Mouse (Mus musculus) C2C12 (cell line): ENCODE results near the gene Gm10282.

ENCODE experiments used
- CEBPB ChIP-seq: IDR thresholded peaks from one replicate; pipeline ENCODE4 v1.6.1; 2011; ENCODE audit warnings: low read depth, mild to moderate bottlenecking, control low read depth, moderate library complexity
- CTCF ChIP-seq: IDR thresholded peaks from one replicate; pipeline ENCODE4 v1.5.1; 2011; ENCODE audit not compliant: control insufficient read depth, insufficient read depth, insufficient read length
- FOSL1 ChIP-seq: IDR thresholded peaks from one replicate; pipeline ENCODE4 v1.8.0; 2011; ENCODE audit warnings: mild to moderate bottlenecking, low read length; ENCODE audit not compliant: poor library complexity, insufficient read depth, severe bottlenecking
- MAX ChIP-seq: IDR thresholded peaks from one replicate; pipeline ENCODE4 v1.6.1; 2011; ENCODE audit warnings: mild to moderate bottlenecking, control low read depth
- MYOD1 ChIP-seq: IDR thresholded peaks from one replicate; pipeline ENCODE4 v1.6.1; 2011; ENCODE audit warnings: low read depth; ENCODE audit not compliant: control insufficient read depth, insufficient read length
- MYOG ChIP-seq: IDR thresholded peaks from one replicate; pipeline ENCODE4 v1.6.1; 2011; ENCODE audit not compliant: control insufficient read depth, insufficient read length; ENCODE audit errors: extremely low read depth
- USF1 ChIP-seq: IDR thresholded peaks from one replicate; pipeline ENCODE4 v1.6.1; 2011; ENCODE audit warnings: low read depth, mild to moderate bottlenecking, control low read depth, moderate library complexity

DNA sequence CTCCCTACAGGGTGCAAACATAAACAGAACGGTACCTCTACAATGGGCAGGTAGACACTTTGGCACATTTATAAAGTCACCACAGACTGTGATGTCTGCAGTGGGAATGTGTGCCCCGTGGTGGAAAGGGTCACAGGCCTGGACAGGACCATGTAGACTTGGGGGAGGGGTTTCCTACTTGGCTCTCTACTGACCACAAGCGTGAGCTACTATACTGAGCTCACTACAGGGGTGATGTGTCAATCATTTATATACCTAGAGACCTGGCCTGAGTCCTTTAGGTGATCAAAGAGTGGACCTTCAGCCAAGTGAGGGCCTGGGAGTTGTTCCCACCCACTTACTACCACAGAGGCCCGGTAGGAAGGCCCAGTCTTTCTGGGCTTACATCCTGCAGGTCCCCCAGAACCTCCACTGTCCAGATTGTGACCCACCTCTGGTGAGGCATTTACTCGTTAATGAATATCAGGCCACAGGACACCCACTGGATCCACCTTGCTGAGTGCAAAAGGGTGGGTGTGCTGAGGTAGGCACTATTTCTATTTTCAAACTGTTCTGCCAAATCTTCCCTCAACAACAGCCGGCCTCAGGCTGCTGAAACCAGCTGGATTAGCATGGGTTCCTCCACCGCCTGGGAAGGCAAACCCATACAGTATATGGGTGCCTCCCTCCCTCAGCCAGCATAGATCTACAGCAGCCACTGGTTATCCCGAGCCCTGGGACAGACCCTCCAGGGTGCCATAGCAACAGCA lies 48.1 kb upstream of the Gm10282 start:
- TF ChIP-seq CTCF (no peak), USF1 (no peak), MYOG (no peak), CEBPB (no peak), MAX (no peak), FOSL1 (no peak), MYOD1 (no peak)
